Mouse (Mus musculus) embryo, embryonic 11.5 days (tissue): ENCODE measurements at regions not wholly inside any gene's neighbourhood (a gene's known extent, or its start where the extent isn't known, plus 50 kb on each side); places are given as distances from the start of the nearest gene placed in this dataset.
A peak's percentile ranks its signal among the peaks of the same experiment; 100 is the strongest.

Source experiments
- DNase-seq: peaks from one replicate; pipeline ENCODE4 v3.0.0-alpha.2; 2012; ENCODE audit warnings: low read depth, low spot score

- no peak for DNase-seq
Measured at GRCm38 (mm10) chr5:119139336-119139735, 531.1 kb upstream of the Tbx3 start.

- no peak for DNase-seq
Measured at GRCm38 (mm10) chr5:119139816-119140215, 530.7 kb upstream of the Tbx3 start.

GRCm38 (mm10) chr5:119143411-119143810 is 527.1 kb upstream of the Tbx3 start:
- no peak for DNase-seq

GRCm38 (mm10) chr5:119149389-119150185 is 520.9 kb upstream of the Tbx3 start:
- DNase-seq, result peak; percentile 17

- DNase-seq, result no peak
Measured at GRCm38 (mm10) chr5:119153086-119153485, 517.4 kb upstream of the Tbx3 start.

GRCm38 (mm10) chr5:119156638-119157037 is 513.8 kb upstream of the Tbx3 start:
- no peak for DNase-seq

GRCm38 (mm10) chr5:119158171-119158570 is 512.3 kb upstream of the Tbx3 start:
- DNase-seq, result no peak

GRCm38 (mm10) chr5:119162132-119162675 is 508.3 kb upstream of the Tbx3 start:
- DNase-seq, result no peak

- no peak for DNase-seq
Measured at GRCm38 (mm10) chr5:119167718-119168117, 502.8 kb upstream of the Tbx3 start.

GRCm38 (mm10) chr5:119169274-119169673 is 501.2 kb upstream of the Tbx3 start:
- DNase-seq, result no peak

- no peak for DNase-seq
Measured at GRCm38 (mm10) chr5:119171626-119172025, 498.8 kb upstream of the Tbx3 start.

GRCm38 (mm10) chr5:119178805-119179204 is 491.7 kb upstream of the Tbx3 start:
- no peak for DNase-seq

GRCm38 (mm10) chr5:119183545-119184047 is 486.9 kb upstream of the Tbx3 start:
- DNase-seq, result no peak

- DNase-seq, result no peak
Measured at GRCm38 (mm10) chr5:119186611-119187010, 483.9 kb upstream of the Tbx3 start.

GRCm38 (mm10) chr5:119188476-119188875 is 482.0 kb upstream of the Tbx3 start:
- no peak for DNase-seq

GRCm38 (mm10) chr5:119193699-119194681 is 476.5 kb upstream of the Tbx3 start:
- DNase-seq, result no peak

GRCm38 (mm10) chr5:119199906-119200305 is 470.6 kb upstream of the Tbx3 start:
- no peak for DNase-seq

- no peak for DNase-seq
Measured at GRCm38 (mm10) chr5:119201251-119201650, 469.2 kb upstream of the Tbx3 start.

- no peak for DNase-seq
Measured at GRCm38 (mm10) chr5:119204736-119205135, 465.7 kb upstream of the Tbx3 start.

GRCm38 (mm10) chr5:119208077-119208476 is 462.4 kb upstream of the Tbx3 start:
- DNase-seq, result no peak

- DNase-seq, result no peak
Measured at GRCm38 (mm10) chr5:119213196-119213595, 457.3 kb upstream of the Tbx3 start.
